Mouse (Mus musculus) thymus, postnatal 4 days (tissue): ENCODE results near the gene Sptbn4.

ENCODE experiments used
- DNase-seq: peaks from one replicate; pipeline ENCODE4 v3.0.0; 2021

The Sptbn4 gene

GRCm38 (mm10) chr7:27429135-27429534 is 18.4 kb downstream of the Sptbn4 start:
- DNase-seq = no peak

- no peak for DNase-seq
Measured at GRCm38 (mm10) chr7:27428002-27428401, 19.5 kb downstream of the Sptbn4 start.

DNA sequence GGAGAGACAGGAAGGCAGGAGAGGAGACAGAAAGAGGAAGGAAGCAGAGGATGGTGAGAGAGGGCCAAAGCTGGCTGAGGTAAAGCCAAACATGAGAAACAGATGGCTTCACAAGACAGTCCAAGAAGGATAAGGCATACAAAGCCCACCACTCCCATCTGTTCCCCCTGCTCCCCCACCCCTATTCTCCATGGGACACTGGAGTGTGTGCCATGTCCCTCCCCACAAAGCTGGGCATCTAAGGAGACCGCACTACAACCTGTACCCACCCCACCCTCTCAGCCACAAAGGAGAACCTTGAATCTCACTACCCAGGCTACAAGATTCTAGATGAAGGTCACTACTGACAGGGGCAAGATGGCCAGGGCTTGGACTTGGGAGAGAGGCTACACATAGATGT is 20.1 kb downstream of the Sptbn4 start:
- no peak for DNase-seq

DNA sequence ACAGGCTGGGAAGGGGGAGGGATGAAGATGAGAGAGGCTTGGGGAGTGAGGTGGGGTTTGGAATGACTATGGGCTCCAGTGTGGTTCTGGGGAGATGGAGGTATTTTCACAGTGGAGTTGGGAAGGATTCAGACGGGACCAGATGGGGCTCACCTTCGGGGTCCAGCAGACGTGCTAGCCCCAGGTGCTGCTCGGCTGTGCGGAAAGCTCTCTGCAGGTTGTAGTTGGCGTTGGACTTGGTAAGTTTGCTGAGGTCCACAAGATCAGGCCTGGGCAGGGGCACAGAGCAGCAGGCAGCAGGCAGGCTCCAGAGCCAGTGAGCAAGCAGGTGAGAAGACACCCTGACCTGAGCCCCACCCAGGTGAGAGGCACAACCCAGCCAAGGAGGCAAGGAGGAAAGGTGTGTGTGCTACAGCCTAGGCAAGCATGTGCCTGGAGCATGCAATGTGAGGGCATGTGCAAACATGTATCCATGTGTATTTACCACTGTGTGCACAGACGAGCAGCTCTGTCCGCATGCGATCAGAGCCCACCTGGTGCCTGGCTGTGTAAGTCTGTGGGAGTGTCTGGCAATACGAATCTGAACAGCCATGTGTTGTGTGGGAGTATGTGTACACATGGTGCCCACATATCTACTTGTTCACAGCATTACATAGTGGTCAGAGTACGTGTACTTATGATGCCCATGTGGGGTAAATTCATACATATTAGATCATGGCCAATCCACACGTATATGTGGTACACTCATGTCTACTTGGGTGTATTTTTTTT is 23.7 kb downstream of the Sptbn4 start:
- no peak for DNase-seq

GRCm38 (mm10) chr7:27419101-27419500 is 28.4 kb downstream of the Sptbn4 start:
- no peak for DNase-seq

GRCm38 (mm10) chr7:27417151-27417550 is 30.3 kb downstream of the Sptbn4 start:
- DNase-seq = no peak

- DNase-seq = peak; percentile 75
Measured at GRCm38 (mm10) chr7:27408379-27409176, 38.9 kb downstream of the Sptbn4 start.

DNA sequence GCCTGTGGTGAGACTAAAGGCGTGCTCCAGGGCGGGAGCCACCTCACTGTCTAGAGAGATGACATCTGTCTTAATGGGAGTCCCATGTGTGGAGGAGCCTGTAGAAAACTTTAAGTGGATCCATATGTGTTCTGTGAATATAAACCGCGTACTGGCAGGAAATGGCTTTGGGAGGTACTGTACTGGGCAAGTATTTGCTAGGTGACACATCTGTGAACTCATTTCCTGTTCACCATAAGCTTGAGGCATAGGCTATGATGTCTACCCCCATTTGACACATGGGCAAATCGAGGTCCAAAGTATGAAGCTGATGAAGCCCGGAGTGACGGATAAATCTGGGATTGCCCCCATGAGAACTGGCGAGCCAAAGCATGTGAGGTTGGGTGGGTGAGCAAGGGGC is 39.7 kb downstream of the Sptbn4 start:
- DNase-seq = no peak

DNA sequence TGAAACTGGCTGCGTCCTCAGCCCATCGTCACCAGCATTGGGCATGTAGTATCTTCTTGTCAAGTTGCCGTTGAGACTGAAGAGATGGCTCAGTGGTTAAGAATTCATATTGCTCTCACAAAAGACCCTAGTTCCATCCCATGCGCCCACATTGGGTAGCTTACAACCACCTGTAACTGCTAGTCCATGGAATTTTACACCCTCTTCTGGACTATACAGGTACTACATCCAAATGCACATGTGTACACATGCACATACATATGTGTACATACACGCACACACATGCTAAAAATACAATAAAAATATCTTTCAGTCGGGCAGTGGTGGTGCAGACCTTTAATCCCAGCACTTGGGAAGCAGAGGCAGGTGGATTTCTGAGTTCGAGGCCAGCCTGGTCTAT is 41.0 kb downstream of the Sptbn4 start:
- DNase-seq = no peak

DNA sequence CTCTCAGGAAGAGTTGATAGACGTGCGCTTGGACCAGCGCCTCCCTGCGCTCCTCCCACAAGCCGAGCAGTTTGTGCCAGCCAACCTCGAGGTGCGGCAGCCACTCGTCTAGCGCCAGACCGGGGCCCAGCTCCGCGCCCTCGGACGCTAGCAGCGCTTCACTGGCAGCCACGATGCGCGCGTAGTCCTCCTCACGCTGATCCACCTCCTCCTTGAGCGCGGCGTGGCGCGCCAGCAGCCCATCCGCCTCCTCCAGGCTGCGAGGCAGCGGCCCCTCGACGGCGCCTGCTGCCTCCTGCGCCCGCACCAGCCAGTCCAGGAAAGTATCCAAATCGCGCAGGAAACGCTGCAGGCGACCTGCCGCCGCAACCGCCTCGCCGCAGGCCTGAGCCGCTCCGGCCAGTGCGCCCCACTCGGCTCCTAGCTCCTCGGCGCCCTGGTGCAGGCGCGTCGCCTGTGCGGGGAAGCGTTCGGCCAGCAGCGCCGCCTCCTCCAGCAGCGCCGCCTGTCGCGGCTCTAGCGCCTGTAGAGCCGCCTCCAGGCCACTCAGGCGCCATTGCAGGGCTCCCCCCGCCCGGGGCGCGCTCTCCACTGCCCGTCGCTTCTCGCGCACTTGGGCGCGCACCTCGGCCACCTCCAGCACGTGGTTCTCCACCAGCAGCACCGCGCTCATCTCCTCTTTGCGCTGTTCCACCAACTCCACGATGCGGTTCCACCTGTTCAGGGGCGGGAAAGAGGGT is 43.1 kb downstream of the Sptbn4 start:
- DNase-seq = no peak

DNA sequence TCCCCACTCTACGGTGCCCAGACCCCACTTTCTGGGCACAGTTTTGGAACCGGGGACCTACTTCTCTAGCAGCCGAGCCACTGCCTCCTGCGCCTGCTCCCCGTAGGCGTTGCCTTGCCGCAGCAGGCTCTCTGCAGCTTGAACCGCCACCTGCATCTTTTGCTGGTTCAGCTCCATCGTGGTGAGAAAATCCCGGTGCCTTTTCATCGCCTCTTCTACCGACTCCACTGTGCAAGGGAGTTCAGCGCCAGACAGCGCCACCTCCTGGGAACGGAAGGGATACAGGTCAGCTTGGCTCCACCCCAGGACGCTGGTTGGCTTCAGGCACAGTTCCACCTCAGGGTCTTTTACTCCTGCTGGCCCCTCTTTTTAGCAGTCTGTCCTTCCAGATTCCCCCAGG is 44.8 kb downstream of the Sptbn4 start:
- peak; percentile 82 for DNase-seq

- DNase-seq = no peak
Measured at GRCm38 (mm10) chr7:27400545-27400944, 46.9 kb downstream of the Sptbn4 start.

DNA sequence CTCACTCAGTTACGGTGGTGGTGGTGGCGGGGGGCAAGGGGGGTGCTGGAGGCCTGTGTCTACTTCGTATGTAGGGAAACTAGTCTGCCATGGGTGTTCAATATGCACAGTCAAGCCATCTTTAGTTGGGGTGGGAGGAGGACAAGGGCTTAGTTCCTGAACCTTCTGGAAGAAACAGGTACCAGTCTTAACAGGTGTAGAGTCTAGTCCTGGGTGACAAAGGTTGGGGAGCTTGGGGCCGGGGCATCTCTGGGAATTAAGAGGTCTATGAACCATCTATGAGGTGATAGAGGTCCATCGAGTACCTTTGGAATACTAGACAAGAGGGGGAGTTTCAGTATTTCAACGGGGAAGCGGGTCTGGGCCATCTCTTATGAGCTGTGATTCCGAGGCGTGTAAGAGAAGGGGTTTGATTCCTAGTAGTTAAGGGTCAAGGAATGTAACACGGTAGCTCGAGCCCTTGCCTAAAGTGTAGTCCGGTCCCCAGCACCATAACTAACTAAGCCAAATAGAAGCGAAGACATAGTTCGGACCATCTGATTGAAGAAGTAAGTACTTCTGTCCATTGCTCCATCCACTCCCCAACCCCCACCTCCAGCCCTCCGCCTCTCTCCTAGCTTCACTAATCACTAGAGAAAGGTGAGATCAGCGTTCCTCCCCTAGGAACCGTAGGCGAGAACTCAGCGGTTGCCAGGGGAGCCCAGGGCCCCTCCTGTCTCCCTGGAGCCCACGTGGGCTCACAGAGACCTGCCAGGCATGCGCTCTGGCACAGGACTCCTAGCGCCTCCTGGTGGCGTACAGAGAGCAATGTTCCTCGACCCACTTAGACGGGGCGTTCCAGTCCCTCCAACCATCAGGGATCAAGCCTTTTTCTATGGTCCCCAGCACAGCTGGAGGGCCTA is 50.2 kb downstream of the Sptbn4 start:
- DNase-seq = peak; percentile 74

- peak; percentile 71 for DNase-seq
Measured at GRCm38 (mm10) chr7:27396184-27397047, 51.1 kb downstream of the Sptbn4 start.

DNA sequence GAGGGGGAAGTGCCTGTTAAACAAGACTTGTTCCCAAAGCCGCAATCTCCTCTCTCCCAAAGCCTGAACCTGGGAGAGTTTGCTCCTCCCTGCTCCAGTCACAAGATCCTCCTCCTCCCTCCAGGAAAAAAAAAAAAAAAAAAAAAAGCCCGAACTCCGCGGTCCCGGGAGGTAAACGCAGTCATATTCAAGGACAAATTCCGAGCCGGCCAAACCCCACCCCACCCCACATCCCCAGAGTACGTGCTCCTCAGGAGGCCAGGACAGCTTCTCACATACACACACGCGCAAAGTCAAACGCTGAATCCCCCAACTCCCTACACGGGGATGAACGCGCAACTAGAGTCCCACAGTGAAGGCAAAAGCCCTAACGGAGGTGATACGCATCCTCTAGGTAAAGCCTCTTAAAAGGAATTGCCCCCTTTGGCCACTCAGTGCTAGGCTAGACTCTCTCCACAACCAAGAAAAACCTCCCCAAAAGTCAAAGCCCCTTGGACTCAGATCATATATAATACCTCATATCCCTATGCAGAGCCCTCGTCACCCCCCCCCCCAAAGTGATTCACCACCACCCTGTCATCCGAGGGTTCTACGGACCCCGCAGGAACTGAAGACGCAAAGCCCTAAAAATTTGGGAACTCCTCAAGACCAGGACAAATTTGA is 51.8 kb downstream of the Sptbn4 start:
- DNase-seq = no peak

DNA sequence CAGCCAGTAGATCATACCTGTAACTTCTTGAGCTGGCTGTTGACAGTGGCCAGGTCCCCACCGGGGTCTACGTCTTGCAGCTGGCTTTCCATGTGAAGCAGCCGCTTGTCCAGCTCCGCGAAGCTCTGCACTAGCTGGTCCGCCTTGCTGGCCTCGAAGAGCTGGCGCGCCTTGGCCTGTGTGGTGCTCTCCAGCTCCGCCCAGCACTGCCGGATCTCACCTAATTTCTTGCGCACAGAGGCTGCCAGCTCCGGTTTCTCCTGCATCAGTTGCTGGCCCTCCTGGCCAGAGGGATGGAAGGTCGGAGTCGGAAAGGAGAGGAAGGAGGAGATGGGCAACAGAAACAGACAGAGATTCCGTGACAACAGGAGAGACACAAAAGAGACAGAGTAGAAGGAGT is 56.1 kb downstream of the Sptbn4 start:
- no peak for DNase-seq

- DNase-seq = no peak
Measured at GRCm38 (mm10) chr7:27389213-27389612, 58.3 kb downstream of the Sptbn4 start.

- peak; percentile 90 for DNase-seq
Measured at GRCm38 (mm10) chr7:27384731-27385130, 62.8 kb downstream of the Sptbn4 start.

DNA sequence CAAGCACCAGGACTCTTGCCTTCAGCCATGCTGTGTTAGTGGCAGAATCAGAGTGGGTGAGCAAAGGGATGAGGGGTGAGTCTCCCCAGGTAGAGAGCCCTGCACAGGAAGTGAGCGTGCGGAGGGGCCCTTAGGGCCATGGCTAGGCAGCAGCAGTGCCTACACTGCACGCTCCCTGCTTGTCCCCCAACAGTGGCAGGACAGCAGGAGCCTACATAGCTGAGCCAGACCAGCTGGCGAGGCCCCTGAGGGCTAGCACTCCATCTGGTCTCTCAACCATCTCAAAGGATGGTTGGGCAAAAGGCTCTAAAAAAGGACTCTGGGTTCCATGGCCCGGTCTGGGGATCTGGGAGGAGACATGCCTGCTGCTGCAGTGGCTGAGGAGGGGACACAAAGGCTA is 63.4 kb downstream of the Sptbn4 start:
- no peak for DNase-seq

- no peak for DNase-seq
Measured at GRCm38 (mm10) chr7:27383233-27383632, 64.3 kb downstream of the Sptbn4 start.

- DNase-seq = no peak
Measured at GRCm38 (mm10) chr7:27381560-27381959, 65.9 kb downstream of the Sptbn4 start.
